Mouse (Mus musculus) limb, embryonic 11.5 days (tissue): ENCODE results near the gene Mtln. TPM values are rescaled to one million over a fixed set of nuclear protein-coding genes. Genes with fewer than 3 reads are reported as not detected.

ENCODE experiments used
- ATAC-seq: fragments of 200-750 bp; cut with Nextera tagmentation; 2 replicates; pipeline ENCODE4 v1.8.0; 2017; ENCODE audit warnings: low read depth; ENCODE audit not compliant: insufficient number of reproducible peaks, low FRiP score, low TSS enrichment
- DNase-seq: peaks from one replicate; pipeline ENCODE4 v3.0.0-alpha.2; 2015; ENCODE audit warnings: low spot score
- H3K27ac ChIP-seq: fragments of 300-500 bp; sonication (generic); replicated peaks from 2 replicates; pipeline ENCODE4 v1.5.1; 2014; ENCODE audit warnings: low read depth, mild to moderate bottlenecking, low read length
- H3K27me3 ChIP-seq: fragments of 300-500 bp; sonication (generic); 2 replicates; pipeline ENCODE4 v1.6.1; 2014; ENCODE audit warnings: mild to moderate bottlenecking, low read length, mixed read lengths; ENCODE audit not compliant: control insufficient read depth, insufficient read depth
- H3K36me3 ChIP-seq: fragments of 300-500 bp; sonication (generic); 2 replicates; pipeline ENCODE4 v1.6.1; 2014; ENCODE audit warnings: mild to moderate bottlenecking, low read length, moderate library complexity, mixed read lengths; ENCODE audit not compliant: control insufficient read depth, insufficient read depth
- H3K4me1 ChIP-seq: fragments of 300-500 bp; sonication (generic); 2 replicates; pipeline ENCODE4 v1.6.1; 2014; ENCODE audit warnings: low read length, mixed read lengths; ENCODE audit not compliant: control insufficient read depth, insufficient read depth
- H3K4me2 ChIP-seq: fragments of 300-500 bp; sonication (generic); 2 replicates; pipeline ENCODE4 v1.6.1; 2014; ENCODE audit warnings: low read depth, mild to moderate bottlenecking, moderate library complexity; ENCODE audit not compliant: severe bottlenecking
- H3K4me3 ChIP-seq: fragments of 300-500 bp; sonication (generic); 2 replicates; pipeline ENCODE4 v1.5.1; 2014; ENCODE audit warnings: low read depth, low read length
- H3K9ac ChIP-seq: fragments of 300-500 bp; sonication (generic); 2 replicates; pipeline ENCODE4 v1.6.1; 2014; ENCODE audit warnings: mild to moderate bottlenecking, low read length
- H3K9me3 ChIP-seq: fragments of 300-500 bp; sonication (generic); 2 replicates; pipeline ENCODE4 v1.6.1; 2016; ENCODE audit warnings: low read length; ENCODE audit not compliant: control insufficient read depth
- WGBS: fragments of 180-500 bp; shearing (Covaris S2); extraction: QIAGEN DNeasy Blood & Tissue Kit; methylation state at CpG from one replicate; pipeline ENCODE4 v1.1.7; 2014; 5-methylcytosine and 5-hydroxymethylcytosine counted together
- polyA plus RNA-seq: library from polyadenylated mRNA; unstranded; fragments of >200 nt; fragmentation: Nextera tagmentation; extraction: Ambion mirVana; gene quantifications from 2 replicates; pipeline ENCODE4 v1.2.1, GENCODE M21; 2014

Mtln gene
- polyA plus RNA-seq, 1 experiment from 2014 or later = 17.6 TPM

DNA sequence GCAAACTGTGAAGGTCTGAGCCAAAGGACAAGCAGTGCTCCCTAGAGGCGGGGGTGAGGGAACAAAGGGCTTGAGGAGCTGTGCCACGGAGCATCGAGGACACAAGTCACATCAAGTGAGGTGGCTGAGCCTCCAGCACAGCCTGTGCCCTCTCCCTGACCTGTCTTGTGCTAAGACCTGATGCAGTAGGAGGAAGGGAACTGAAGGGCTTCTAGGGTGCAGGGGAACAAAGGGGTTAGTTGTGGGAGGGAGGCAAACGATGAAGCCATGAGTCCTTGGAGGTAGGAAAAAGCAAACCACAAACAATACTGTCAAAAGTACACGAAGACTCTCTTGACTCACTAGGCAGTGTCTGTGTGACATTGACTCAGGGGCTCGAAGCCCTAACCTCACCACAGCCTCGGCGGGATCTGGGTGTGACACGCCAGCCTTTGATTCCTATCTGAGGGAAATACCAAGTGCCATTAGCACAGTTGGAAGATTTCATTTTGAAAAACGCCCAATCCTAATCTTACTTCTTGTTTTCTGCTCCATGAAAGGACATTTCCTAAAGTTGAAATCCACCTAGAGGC lies 31.8 kb downstream of the Mtln start:
- Histone ChIP-seq H3K36me3 (peaks cover 2% of the 10 kb centered on the region; the same call in 1 of the 2 replicates), H3K9ac (no peak overlapping the region), H3K27ac (no peak overlapping the region), H3K9me3 (no peaks in the 10 kb centered on the region), H3K27me3 (no peaks in the 10 kb centered on the region), H3K4me3 (no peak overlapping the region), H3K4me2 (no peak overlapping the region), H3K4me1 (no peaks in the 10 kb centered on the region)
- WGBS = 76% methylated on average over 10 of the region's 10 CpGs
- DNase-seq = no peak
- no peak for ATAC-seq

DNA sequence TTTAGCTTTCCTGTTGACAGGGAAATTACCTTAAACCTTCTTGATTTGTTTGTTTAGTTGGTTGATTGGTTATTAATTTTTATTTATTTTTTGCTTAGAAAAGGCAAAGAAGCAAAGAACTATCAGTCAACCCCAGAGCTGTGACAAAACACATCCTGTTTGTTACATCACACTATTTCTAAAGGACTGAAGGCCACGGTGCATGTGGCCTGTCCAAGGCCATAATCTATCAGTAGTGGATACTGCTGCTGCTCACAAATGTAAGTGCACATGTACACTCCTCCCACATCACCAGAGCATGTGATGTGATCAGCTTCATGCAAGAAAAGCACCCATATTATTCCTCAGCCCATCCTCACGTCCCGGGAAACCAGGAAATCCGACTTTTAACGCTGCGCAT lies 32.3 kb downstream of the Mtln start:
- Histone ChIP-seq H3K4me1 (no peaks in the 10 kb centered on the region), H3K4me2 (no peak overlapping the region), H3K9ac (no peak overlapping the region), H3K36me3 (peaks cover 2% of the 10 kb centered on the region; the same call in 1 of the 2 replicates), H3K27ac (no peak overlapping the region), H3K4me3 (no peak overlapping the region), H3K9me3 (no peaks in the 10 kb centered on the region), H3K27me3 (no peaks in the 10 kb centered on the region)
- ATAC-seq (no peak), DNase-seq (no peak)
- 92% methylated on average over 6 of the region's 6 CpGs for WGBS

DNA sequence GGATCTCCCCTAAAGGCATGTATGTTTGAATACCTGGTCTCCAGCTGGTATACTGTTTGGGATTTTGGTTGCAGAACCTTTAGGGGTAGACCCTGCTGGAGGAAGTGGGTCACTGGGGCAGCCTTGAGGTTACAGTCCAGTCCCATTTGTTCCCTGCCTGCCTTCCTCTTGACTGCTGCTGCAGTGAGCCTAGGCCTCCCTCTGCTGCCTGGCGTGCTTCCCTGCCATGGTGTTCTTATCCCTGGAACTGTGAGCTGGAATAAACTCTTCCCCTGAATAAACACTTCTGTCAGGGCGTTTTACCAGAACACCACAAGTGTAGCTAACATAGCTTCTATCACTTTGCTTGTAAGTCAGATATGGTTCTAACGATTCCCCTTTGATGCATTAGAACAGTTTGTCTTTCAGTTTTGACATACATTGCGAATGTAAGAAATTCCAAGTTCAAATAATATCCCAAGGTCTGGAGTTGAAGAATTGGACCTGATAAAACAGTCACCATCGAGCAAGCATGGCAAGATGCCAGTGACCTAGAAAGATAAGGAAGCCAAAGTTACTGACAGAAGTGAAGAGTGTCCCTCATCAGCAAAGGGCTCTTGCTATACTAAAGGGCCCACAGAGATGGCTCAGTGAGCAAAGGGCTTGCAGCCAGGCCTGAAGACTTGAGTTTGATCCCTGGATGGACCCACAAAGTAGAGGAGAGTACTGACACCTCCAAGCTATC lies 33.0 kb downstream of the Mtln start:
- no peaks in the 10 kb centered on the region for H3K4me1 ChIP-seq
- no peak overlapping the region for H3K4me2 ChIP-seq
- H3K9me3 ChIP-seq = no peaks in the 10 kb centered on the region
- no peak overlapping the region for H3K4me3 ChIP-seq
- H3K36me3 ChIP-seq = peaks cover 2% of the 10 kb centered on the region; the same call in 1 of the 2 replicates
- H3K27me3 ChIP-seq = no peaks in the 10 kb centered on the region
- no peak for ATAC-seq
- WGBS = 89% methylated on average over 5 of the region's 5 CpGs
- no peak overlapping the region for H3K27ac ChIP-seq
- no peak for DNase-seq
- H3K9ac ChIP-seq = no peak overlapping the region

DNA sequence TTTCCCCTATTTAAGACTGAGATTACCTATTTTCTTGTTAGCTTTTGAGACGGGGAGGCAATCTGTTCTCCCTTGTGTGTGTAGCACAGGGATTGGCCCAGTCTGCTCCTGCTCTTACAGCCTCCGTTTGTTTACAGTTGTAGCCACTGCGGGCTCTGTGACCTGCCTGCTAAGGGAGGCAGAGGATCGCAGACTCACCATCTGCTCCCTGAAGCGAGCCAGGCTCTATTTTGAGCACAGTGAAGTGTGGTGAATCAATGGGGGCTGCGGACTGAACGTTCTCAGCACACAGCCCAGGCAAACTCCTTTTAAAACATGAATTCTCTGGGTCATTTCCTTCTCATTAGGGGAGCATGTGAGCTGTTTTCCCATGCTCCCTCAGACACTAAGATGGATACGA lies 35.1 kb downstream of the Mtln start:
- WGBS = 32% methylated on average over 8 of the region's 8 CpGs
- Histone ChIP-seq H3K27ac (no peak overlapping the region), H3K27me3 (no peaks in the 10 kb centered on the region), H3K9me3 (no peaks in the 10 kb centered on the region), H3K4me1 (no peaks in the 10 kb centered on the region), H3K4me3 (no peak overlapping the region), H3K9ac (no peak overlapping the region), H3K4me2 (no peak overlapping the region), H3K36me3 (peaks cover 2% of the 10 kb centered on the region; the same call in 1 of the 2 replicates)
- ATAC-seq = no peak
- no peak for DNase-seq

DNA sequence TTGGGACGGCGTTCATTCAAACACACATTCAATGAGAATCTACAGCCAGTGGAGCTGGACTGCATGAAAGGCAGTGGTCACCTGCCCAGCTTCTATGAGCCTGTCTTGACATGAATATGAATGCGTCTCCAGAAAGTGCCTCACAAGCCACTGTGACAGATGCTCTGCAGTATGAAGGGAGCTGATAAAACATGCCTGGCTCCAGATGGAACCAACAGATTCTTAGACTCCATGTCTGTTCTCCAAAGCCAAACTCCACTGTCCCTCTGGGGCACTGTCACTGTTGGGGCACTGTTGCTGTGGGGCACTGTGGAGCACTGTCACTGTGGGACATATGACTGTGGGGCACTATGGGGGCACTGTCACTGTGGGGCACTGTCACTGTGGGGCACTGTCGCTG lies 38.2 kb downstream of the Mtln start:
- no peaks in the 10 kb centered on the region for H3K9me3 ChIP-seq
- no peaks in the 10 kb centered on the region for H3K4me1 ChIP-seq
- H3K4me2 ChIP-seq = no peak overlapping the region
- no peak for ATAC-seq
- WGBS = 93% methylated on average over 4 of the region's 4 CpGs
- no peak overlapping the region for H3K27ac ChIP-seq
- peaks cover 2% of the 10 kb centered on the region; the same call in 1 of the 2 replicates for H3K36me3 ChIP-seq
- H3K4me3 ChIP-seq = no peak overlapping the region
- H3K27me3 ChIP-seq = no peaks in the 10 kb centered on the region
- H3K9ac ChIP-seq = no peak overlapping the region
- no peak for DNase-seq

DNA sequence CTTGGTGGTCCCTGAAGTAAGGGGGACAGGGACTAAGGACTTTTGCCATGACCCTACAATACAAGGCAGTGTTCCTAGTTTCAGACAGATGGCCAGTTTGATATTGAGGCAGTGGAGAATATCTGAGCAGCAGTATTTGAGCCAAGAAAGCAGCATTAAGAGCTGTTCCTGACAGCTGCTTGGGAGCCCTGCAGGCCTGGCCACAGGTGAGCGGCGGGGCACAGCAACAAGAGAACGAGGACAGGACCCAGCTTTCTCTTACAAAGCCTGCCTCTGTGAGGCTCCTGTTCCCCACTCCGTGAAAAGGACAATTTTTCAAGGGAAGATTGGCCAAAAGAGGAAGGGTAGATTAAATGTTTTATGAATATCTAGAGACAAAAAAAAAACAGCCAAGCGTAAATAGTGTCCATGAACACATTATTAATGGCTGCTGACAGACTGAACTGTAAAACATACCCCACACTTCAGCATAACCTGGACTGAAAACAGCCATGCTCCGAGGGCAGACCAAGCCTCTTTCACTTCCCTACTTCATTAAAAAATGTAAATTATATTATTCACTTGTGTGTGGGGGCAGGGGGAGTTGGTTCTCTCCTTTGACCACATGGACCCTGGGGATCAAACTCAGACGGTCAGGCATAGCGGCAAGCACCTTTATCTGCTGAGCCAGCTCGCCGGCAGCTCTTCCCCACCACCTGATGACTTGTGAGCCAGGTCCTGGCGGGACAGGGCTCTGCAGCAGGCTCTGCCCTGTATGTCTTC lies 40.3 kb downstream of the Mtln start:
- no peaks in the 10 kb centered on the region for H3K27me3 ChIP-seq
- H3K9ac ChIP-seq = no peak overlapping the region
- H3K36me3 ChIP-seq = no peaks in the 10 kb centered on the region
- DNase-seq (no peak), ATAC-seq (no peak)
- H3K4me1 ChIP-seq = no peaks in the 10 kb centered on the region
- H3K4me3 ChIP-seq = no peak overlapping the region
- H3K27ac ChIP-seq = no peak overlapping the region
- WGBS = 75% methylated on average over 11 of the region's 11 CpGs
- no peak overlapping the region for H3K4me2 ChIP-seq
- H3K9me3 ChIP-seq = no peaks in the 10 kb centered on the region

DNA sequence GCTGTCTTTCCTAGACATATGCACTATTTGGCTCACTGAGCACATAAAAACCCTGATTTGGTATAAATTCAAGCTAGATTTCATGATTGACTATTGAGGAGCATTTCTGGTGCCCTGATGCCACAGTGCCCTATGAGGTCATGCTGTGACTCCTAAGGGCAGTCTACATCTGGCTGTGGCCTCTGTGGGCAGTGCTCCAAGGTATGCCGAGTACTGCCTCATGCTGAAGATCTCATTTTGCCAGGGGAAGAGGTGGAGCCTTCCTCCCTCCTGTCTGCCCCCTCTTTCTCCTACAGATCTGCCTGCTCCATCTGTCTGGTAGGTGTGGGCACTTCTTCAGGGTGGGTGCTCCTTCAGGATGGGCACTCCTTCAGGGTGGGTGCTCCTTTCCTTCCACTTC lies 42.9 kb downstream of the Mtln start:
- Histone ChIP-seq H3K4me1 (no peaks in the 10 kb centered on the region), H3K36me3 (0 out of 2 replicates have a peak, but pooled peaks cover 2% of the 10 kb centered on the region), H3K4me3 (no peak overlapping the region), H3K9me3 (no peaks in the 10 kb centered on the region), H3K9ac (no peak overlapping the region), H3K4me2 (no peak overlapping the region), H3K27ac (no peak overlapping the region), H3K27me3 (no peaks in the 10 kb centered on the region)
- no peak for ATAC-seq
- DNase-seq = no peak
- WGBS = 64% methylated on average over 1 of the region's 1 CpGs

DNA sequence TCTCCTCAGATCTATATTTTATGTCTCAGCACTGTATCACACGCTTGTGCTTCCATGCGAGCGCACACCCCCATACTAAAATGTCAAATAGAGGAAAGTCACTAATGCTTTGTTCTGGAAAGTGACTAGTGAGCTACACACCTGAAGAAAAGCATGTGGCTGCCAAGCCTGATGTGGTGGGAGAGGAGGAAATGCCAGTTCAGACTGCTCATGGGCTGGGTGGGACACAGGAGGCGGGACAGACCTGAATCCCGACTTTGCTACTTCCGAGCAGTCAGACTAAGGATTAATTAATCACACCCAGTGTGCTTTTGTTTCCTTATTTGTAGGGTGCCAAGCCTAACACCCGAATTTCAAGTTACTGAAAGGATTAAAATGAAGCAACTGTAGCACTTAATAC lies 44.0 kb downstream of the Mtln start:
- 0 out of 2 replicates have a peak, but pooled peaks cover 2% of the 10 kb centered on the region for H3K36me3 ChIP-seq
- no peak for DNase-seq
- no peak overlapping the region for H3K4me2 ChIP-seq
- H3K27me3 ChIP-seq = no peaks in the 10 kb centered on the region
- H3K9me3 ChIP-seq = no peaks in the 10 kb centered on the region
- H3K4me1 ChIP-seq = no peaks in the 10 kb centered on the region
- no peak overlapping the region for H3K4me3 ChIP-seq
- WGBS = 75% methylated on average over 7 of the region's 7 CpGs
- H3K27ac ChIP-seq = no peak overlapping the region
- no peak for ATAC-seq
- no peak overlapping the region for H3K9ac ChIP-seq
